Comparison of ENCODE assay signal across 14 mouse cellular contexts in the genomic region with DNA sequence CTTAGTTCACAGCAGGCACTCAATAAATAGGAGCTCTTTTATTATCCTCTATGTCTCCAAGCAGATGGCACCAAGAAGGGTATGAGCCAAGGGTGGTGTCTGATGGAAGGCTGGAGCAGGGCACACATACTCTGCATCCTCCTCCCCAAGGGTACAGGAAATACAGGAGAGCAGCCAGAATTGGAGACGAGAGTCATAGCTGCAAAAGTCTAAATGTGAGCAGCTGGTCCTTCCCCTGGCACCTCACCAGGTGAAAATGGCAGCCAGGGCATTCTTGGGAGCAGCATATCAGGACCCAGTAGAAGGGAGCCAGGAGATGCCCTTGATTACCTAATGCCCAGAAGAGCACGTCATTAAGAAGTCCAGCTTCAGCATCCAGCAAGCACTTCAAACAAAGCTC.
DNase-seq lines count a peak whose midpoint lies in the region; TF ChIP-seq lines count a peak whose summit lies in the region.
"Had no signal": no experiment of that assay in that cellular context is flagged by ENCODE, and none has a peak within 500 bp of the region (broad histone marks: within the 10 kb centered on the region; RNA-seq: fewer than 3 reads in every experiment).

No protein-coding gene starts in this region.

- DNase-seq in heart, adult 2 months, result peak in 1 of 2 experiments; percentile 21
- DNase-seq in heart, postnatal 4 days, result no peak
- DNase-seq in cerebellum, adult 8-10 months, result peak; percentile 41
- peak; percentile 10 to 23 for DNase-seq in gastrocnemius, postnatal 36 days
- DNase-seq in urinary bladder, adult 18-20 months (ENCODE audit: low spot score in 2 of 2), result no peak
- DNase-seq in left cerebral cortex, adult 18-20 months (ENCODE audit: low spot score in 2 of 2), result no peak
- DNase-seq: adrenal gland, postnatal 25 days; kidney, postnatal 25 days; right cerebral cortex, adult 18-20 months had no signal

- H3K27ac ChIP-seq in heart, adult 2 months, result peak overlapping the region; percentile 39
- 0 out of 2 replicates have a peak overlapping the region, but pooled peaks have one; percentile 2 for H3K27ac ChIP-seq in brown adipose tissue, adult 24 weeks (replicated peaks; ENCODE audit: low read depth, low read length)
- H3K27ac ChIP-seq: embryonic facial prominence, embryonic 13.5 days; heart, embryonic 10.5 days; lung, embryonic 15.5 days had no signal

- no peaks in the 10 kb centered on the region for H3K79me2 ChIP-seq in heart, adult 2 months (replicated peaks; ENCODE audit: control insufficient read depth, insufficient read depth, low read length)

- no peaks in the 10 kb centered on the region for H3K27me3 ChIP-seq in heart, adult 2 months (ENCODE audit: control insufficient read depth, insufficient read depth, low read length)
- H3K27me3 ChIP-seq: embryonic facial prominence, embryonic 13.5 days; lung, embryonic 15.5 days had no signal

- H3K4me3 ChIP-seq in heart, adult 2 months, result no peak overlapping the region
- no peak overlapping the region for H3K4me3 ChIP-seq in brown adipose tissue, adult 24 weeks (ENCODE audit: insufficient read depth, low read depth, low read length)
- H3K4me3 ChIP-seq: embryonic facial prominence, embryonic 13.5 days; heart, embryonic 10.5 days; lung, embryonic 15.5 days had no signal

- no peak for TF ChIP-seq EP300 in heart, adult 2 months (IDR thresholded peaks at IDR 0.05; ENCODE audit: insufficient read depth, low read depth, low read length)

- no peak overlapping the region for H3K9ac ChIP-seq in heart, adult 2 months (ENCODE audit: low read depth, low read length)
- H3K9ac ChIP-seq: embryonic facial prominence, embryonic 13.5 days; lung, embryonic 15.5 days had no signal

- TF ChIP-seq POLR2A in heart, adult 2 months (IDR thresholded peaks at IDR 0.05; ENCODE audit: insufficient read depth, low read depth, low read length), result no peak

- H3K36me3 ChIP-seq in heart, adult 2 months (ENCODE audit: control insufficient read depth, insufficient read depth, low read length), result no peaks in the 10 kb centered on the region
- H3K36me3 ChIP-seq: embryonic facial prominence, embryonic 13.5 days; G1E; heart, embryonic 10.5 days; lung, embryonic 15.5 days had no signal

- peaks cover 3% of the 10 kb centered on the region for H3K4me1 ChIP-seq in heart, adult 2 months (ENCODE audit: control insufficient read depth, insufficient read depth, low read length)
- H3K4me1 ChIP-seq in brown adipose tissue, adult 24 weeks (ENCODE audit: control insufficient read depth, insufficient read depth, insufficient read length, low read length), result no peaks in the 10 kb centered on the region; the same call in 1 of the 2 replicates
- H3K4me1 ChIP-seq: embryonic facial prominence, embryonic 13.5 days; heart, embryonic 10.5 days; lung, embryonic 15.5 days had no signal

- WGBS in heart, adult 2 months, result 49% methylated on average over 2 of the region's 2 CpGs

- intact Hi-C loops in heart, adult 2 months (cut with DNase I), result no loop called here
- intact Hi-C loops in gastrocnemius, postnatal 36 days (cut with DNase I), result no loop called here

- TF ChIP-seq CTCF in heart, adult 2 months (IDR thresholded peaks at IDR 0.05), result no peak

Comparison
In these comparisons a context has a peak if more than half of its experiments do, and no peak if none do; other contexts are left out.
1. DNase-seq: peak in cerebellum, adult 8-10 months (single experiment) and gastrocnemius, postnatal 36 days (2 of 2); none in heart, postnatal 4 days (single experiment), urinary bladder, adult 18-20 months (0 of 2) and left cerebral cortex, adult 18-20 months (0 of 2).